Mouse (Mus musculus) inflammation-experienced regulatory T-cells, adult 16 weeks (primary cell): ENCODE data around the gene Nxn. TPM values are rescaled to one million over a fixed set of nuclear protein-coding genes. Genes with fewer than 3 reads are reported as not detected.

Experiments
- polyA plus RNA-seq: library from polyadenylated mRNA; unstranded; fragments of 100-300 nt; shearing (Covaris generic); gene quantifications from one replicate; pipeline ENCODE4 v1.2.1, GENCODE M21; 2017

Nxn gene
- 0.78 TPM for polyA plus RNA-seq

DNA sequence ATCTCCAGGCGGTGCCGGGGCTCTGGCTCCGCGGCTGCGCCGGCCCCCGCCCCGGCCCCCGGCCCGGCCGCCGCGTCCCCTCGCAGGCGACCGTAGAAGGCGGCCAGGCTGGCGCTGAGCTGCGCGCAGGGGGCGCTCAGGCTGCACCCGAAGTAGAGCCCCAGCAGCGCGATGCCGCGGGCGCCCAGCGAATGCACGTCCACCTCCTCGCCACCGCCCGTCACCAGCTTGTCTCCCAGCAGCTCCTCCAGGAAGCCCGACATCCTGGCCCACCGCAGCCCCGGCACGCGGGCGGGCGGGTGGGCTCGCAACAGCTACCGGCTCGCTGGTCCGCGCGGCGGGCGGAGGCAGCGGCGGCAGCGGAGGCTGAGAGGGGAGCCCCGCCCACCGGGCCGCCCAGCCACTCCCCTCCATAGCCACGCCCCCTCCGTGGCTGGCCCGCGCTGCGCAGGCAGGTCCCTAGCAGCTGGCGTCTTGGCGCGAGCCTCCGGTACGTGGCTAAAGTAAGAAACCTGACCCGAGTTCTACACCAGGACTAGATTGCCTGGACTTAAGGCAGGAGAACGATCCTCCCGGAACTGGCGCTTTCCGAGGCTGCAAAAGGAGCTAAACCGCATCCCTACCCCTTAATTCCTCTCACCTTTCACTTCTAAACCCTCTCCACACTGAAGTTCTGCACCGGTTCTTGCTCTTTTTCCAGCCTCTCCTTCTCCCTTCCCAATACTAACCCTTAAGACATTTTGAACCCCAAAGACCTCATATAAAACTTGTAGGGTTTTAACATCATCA lies at the start of gene Nxn:
Gene Nxn, minus strand, starts transcription at position 343 of the 789 bp plus-strand sequence.

DNA sequence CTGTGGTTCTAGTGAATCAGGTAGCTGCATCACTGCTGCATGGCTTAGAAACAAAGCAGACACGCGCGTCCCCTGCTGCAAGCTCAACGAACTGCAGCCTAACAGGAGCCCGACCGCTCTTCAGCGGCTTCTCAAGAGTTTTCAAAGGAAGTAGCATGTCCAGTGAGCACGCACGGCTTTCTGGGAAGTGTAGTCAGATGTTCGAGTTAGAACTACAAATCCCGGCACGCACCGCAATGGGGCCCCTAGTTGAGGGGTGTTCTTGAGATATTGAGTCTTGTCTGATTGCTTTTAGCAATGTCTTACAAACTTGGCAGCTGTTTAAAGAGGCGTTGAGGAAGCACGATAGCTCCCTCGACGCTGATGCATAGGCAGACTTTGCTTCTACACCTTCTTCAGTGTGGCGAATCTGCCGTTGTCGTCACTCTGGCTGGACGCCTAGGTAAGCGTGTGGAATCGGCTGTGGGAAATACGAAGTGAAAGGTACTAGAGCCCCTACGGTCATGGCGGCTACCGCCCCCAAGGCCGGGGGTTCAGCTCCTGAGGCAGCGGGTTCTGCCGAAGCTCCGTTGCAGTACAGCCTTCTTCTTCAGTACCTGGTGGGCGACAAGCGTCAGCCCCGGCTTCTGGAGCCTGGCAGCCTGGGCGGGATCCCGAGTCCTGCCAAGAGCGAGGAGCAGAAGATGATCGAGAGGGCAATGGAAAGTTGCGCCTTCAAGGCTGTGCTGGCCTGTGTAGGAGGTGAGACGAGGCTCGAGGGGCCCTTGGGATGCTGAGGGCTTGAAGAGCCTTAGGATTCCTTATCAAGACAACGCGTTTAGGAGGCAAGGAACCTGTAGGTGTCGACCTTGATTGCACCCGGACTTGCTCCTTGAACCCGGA lies 8.0 kb upstream of the Nxn start, which contains the start of gene Timm22:
Gene Timm22, plus strand, starts transcription at position 251 of the 882 bp plus-strand sequence.

DNA sequence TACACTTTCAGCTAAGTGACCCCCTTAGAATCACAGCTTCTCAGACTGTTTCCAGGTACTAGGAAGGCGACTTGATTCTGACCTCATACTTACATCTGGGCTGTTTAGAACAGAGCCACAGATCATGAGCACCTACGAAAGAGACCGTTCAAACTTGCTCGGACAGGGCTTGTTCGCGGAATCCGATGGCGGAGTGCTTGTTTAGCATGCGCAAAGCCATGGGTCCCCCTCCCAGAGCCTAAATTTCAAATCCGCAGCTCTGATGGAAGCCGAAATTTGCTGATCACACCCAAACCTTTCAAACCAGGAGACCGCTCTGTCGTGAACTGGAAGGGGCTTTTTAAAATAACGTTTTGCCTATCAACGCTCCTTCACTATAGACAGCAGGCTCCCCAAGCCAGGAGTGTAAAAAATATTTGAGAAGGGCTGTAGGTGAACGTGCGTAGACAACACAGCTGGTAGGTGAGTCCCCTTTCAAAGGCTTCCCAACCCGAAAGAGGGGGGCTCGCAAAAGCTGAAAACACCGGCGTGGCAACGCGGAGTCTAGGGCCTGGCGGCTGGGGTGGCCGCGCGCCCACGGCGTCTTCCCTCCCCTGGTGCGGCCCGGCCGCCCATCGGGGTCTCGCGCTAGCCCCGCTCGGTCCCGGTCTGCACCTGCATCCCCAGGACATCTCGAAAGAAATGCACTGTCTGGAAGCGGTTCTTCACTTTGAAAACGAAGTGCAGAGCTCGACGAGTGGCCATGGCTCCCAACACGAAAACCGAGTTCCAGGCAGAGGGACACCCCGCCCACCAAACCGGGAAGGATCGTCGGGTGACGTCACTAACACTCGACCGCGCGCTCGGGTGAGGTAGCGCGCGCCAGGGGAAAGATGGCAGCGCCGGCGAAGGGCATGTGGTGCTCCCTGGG lies 155.8 kb downstream of the Nxn start, which contains the start of the genes Mrm3 and Glod4:
Gene Mrm3, plus strand, starts transcription at position 815 of the 910 bp plus-strand sequence.
Gene Glod4, minus strand, starts transcription at position 825 of the 910 bp plus-strand sequence.

DNA sequence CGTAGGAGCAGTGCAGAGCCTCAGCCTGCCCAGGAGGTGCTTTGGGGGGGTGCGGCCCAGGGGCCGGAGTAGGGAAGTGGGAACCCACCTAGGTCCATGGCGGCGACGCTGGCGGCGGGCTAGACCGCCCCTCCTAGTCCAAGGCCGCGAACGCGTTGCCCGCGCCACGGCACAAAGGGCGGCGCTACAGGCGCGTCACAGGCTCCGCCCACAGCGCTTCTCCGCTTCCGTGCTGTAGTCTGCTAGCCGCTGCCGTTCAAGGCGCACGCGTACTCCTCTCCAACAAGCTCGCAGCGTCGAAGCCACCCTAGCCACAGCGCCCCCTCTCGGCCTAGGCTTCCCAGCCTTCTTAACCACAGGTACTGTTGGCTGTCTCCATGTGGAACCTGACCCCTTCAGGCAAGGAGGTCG lies 181.5 kb downstream of the Nxn start, which contains the start of the genes Dbil5 and Gemin4:
Gene Dbil5, plus strand, starts transcription at position 219 of the 411 bp plus-strand sequence.
Gene Gemin4, minus strand, starts transcription at position 275 of the 411 bp plus-strand sequence.

Other genes starting within 250 kb of the Nxn start
- gene Vps53, start 219.5 kb downstream of the Nxn start, polyA plus RNA-seq = 70.0 TPM
- gene Fam57a, start 219.5 kb downstream of the Nxn start, polyA plus RNA-seq = 5.6 TPM
- gene Dbil5, start 181.5 kb downstream of the Nxn start, polyA plus RNA-seq = not detected
- gene Gemin4, start 181.5 kb downstream of the Nxn start, polyA plus RNA-seq = 31.4 TPM
- gene Mrm3, start 155.4 kb downstream of the Nxn start, polyA plus RNA-seq = 16.2 TPM
- 88.5 TPM for gene Glod4, start 155.4 kb downstream of the Nxn start, polyA plus RNA-seq
- gene Timm22, start 7.8 kb upstream of the Nxn start, polyA plus RNA-seq = 66.7 TPM
- 52.0 TPM for gene Abr, start 223.2 kb upstream of the Nxn start, polyA plus RNA-seq